Mouse (Mus musculus): ENCODE results near the gene Itgb1. TPM values are rescaled to one million over a fixed set of nuclear protein-coding genes. Genes with fewer than 3 reads are reported as not detected.

Itgb1 gene
- polyA plus RNA-seq, 1 experiment from 2014 or later: 85.4 TPM

DNA sequence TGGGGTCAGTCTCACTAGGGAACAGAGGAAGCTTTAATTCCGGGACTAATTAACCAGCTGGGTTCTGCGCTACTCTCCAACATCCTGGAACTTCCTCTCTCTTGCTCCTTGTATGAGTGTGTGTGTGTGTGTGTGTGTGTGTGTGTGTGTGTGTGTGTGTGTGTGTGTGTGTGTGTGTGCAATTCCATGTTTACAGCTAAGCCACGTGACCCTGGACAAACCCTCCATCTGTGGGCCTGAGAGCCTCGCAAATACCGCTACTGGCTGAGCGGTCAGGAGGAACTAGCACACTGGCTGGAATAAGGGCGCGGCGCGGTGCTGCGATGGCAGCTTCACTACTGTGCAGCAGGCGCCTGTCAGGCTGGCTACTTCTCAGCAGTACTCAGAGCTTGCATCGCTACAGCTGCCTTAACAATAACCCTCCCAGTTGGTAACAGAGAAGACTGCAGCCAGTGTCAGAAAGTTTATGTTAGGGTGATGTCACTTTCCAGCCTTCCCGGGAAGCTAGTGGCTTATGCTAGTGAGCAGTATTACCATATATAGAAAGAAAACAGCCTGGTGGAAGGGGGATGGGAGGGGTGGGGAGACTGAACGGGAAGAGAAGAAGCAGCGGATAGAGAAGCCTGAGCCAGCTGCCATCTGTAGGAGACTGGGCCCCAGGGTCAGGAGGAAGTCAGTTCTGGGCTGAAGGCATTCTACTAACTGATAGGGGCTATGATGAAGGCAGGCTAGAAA, 30.9 kb upstream of the Itgb1 start:
- Histone ChIP-seq H3K27ac (ENCODE audit: low read length) (peak overlapping the region; percentile 41; the same call in 1 of the 2 replicates), H3K4me1 (replicated peaks; ENCODE audit: control insufficient read depth, insufficient read depth, low read length) (peaks cover 6% of the 10 kb centered on the region), H3K4me2 (ENCODE audit: low read length) (peak overlapping the region; percentile 62), H3K36me3 (ENCODE audit: control insufficient read depth, insufficient read depth) (no peaks in the 10 kb centered on the region), H3K27me3 (replicated peaks; ENCODE audit: control insufficient read depth, insufficient read depth, low read length) (no peaks in the 10 kb centered on the region), H3K9me3 (ENCODE audit: control insufficient read depth, low read length) (0 out of 2 replicates have a peak, but pooled peaks cover 4% of the 10 kb centered on the region), H3K4me3 (replicated peaks; ENCODE audit: low read length) (peak overlapping the region; percentile 34), H3K9ac (replicated peaks; ENCODE audit: low read depth, low read length) (peak overlapping the region; percentile 46)
- peak; percentile 81 for ATAC-seq
- WGBS: 2% methylated on average over 16 of the region's 16 CpGs

DNA sequence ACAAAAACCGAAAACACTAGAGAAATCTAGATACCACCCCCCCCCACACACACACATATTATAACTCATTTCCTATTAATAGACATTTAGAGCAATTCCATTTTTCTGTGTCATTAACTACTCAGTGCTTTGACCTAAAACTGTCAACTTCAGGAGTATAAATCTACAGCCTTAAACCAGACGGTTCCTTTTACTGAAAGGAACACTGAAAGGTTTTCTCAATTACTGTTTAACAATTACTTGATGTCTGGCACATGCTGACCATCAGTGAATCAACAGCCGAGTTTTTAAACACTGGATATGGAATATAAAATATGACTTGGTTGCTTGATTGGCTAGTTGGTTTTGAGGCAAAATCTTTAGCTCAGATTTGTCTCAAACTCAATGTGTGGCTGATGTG, 23.3 kb upstream of the Itgb1 start:
- no peak overlapping the region for H3K27ac ChIP-seq (ENCODE audit: low read length)
- no peak overlapping the region for H3K4me2 ChIP-seq (ENCODE audit: low read length)
- 0 out of 2 replicates have a peak, but pooled peaks cover 4% of the 10 kb centered on the region for H3K9me3 ChIP-seq (ENCODE audit: control insufficient read depth, low read length)
- no peaks in the 10 kb centered on the region for H3K36me3 ChIP-seq (ENCODE audit: control insufficient read depth, insufficient read depth)
- H3K27me3 ChIP-seq (replicated peaks; ENCODE audit: control insufficient read depth, insufficient read depth, low read length): no peaks in the 10 kb centered on the region
- H3K9ac ChIP-seq (replicated peaks; ENCODE audit: low read depth, low read length): no peak overlapping the region
- WGBS: 68% methylated on average over 3 of the region's 3 CpGs
- ATAC-seq: no peak
- H3K4me3 ChIP-seq (replicated peaks; ENCODE audit: low read length): no peak overlapping the region
- no peaks in the 10 kb centered on the region for H3K4me1 ChIP-seq (replicated peaks; ENCODE audit: control insufficient read depth, insufficient read depth, low read length)

DNA sequence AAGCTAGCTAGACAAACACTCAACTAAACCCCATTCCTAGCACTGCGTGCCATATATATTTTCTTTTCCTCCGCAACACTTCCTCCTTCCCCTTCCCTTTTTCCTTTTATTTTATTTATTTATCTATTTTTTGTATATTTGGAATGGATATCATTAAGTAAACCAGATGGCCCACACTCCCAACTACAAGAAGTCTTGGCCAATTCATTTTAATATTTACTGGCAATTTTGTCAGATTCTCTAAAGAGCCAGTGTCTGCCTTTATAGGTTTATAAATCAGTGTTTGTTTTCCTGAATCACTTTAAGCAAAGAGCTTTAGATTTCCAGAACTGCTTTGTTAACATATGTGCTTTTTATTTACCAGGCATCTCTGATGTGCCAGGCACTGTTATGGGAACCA, 22.8 kb upstream of the Itgb1 start:
- Histone ChIP-seq H3K9me3 (ENCODE audit: control insufficient read depth, low read length) (0 out of 2 replicates have a peak, but pooled peaks cover 4% of the 10 kb centered on the region), H3K4me3 (replicated peaks; ENCODE audit: low read length) (no peak overlapping the region), H3K4me2 (ENCODE audit: low read length) (no peak overlapping the region), H3K36me3 (ENCODE audit: control insufficient read depth, insufficient read depth) (no peaks in the 10 kb centered on the region), H3K9ac (replicated peaks; ENCODE audit: low read depth, low read length) (no peak overlapping the region), H3K4me1 (replicated peaks; ENCODE audit: control insufficient read depth, insufficient read depth, low read length) (no peaks in the 10 kb centered on the region), H3K27ac (ENCODE audit: low read length) (no peak overlapping the region), H3K27me3 (replicated peaks; ENCODE audit: control insufficient read depth, insufficient read depth, low read length) (no peaks in the 10 kb centered on the region)
- WGBS: 93% methylated on average over 2 of the region's 2 CpGs
- no peak for ATAC-seq

- Histone ChIP-seq H3K4me3 (replicated peaks; ENCODE audit: low read length) (no peak overlapping the region), H3K4me2 (ENCODE audit: low read length) (no peak overlapping the region), H3K36me3 (ENCODE audit: control insufficient read depth, insufficient read depth) (no peaks in the 10 kb centered on the region), H3K9ac (replicated peaks; ENCODE audit: low read depth, low read length) (no peak overlapping the region), H3K27ac (ENCODE audit: low read length) (no peak overlapping the region), H3K27me3 (replicated peaks; ENCODE audit: control insufficient read depth, insufficient read depth, low read length) (no peaks in the 10 kb centered on the region), H3K4me1 (replicated peaks; ENCODE audit: control insufficient read depth, insufficient read depth, low read length) (no peaks in the 10 kb centered on the region), H3K9me3 (ENCODE audit: control insufficient read depth, low read length) (0 out of 2 replicates have a peak, but pooled peaks cover 2% of the 10 kb centered on the region)
- WGBS: 75% methylated on average over 2 of the region's 2 CpGs
- ATAC-seq: no peak
Measured at GRCm38 (mm10) chr8:128663106-128663505, 22.3 kb upstream of the Itgb1 start.

GRCm38 (mm10) chr8:128666576-128667263, 18.7 kb upstream of the Itgb1 start:
- H3K36me3 ChIP-seq (ENCODE audit: control insufficient read depth, insufficient read depth): no peaks in the 10 kb centered on the region
- no peak overlapping the region for H3K4me2 ChIP-seq (ENCODE audit: low read length)
- WGBS: 83% methylated on average over 4 of the region's 4 CpGs
- no peaks in the 10 kb centered on the region for H3K9me3 ChIP-seq (ENCODE audit: control insufficient read depth, low read length)
- H3K27ac ChIP-seq (ENCODE audit: low read length): no peak overlapping the region
- no peak overlapping the region for H3K4me3 ChIP-seq (replicated peaks; ENCODE audit: low read length)
- ATAC-seq: no peak
- no peaks in the 10 kb centered on the region for H3K27me3 ChIP-seq (replicated peaks; ENCODE audit: control insufficient read depth, insufficient read depth, low read length)
- no peaks in the 10 kb centered on the region for H3K4me1 ChIP-seq (replicated peaks; ENCODE audit: control insufficient read depth, insufficient read depth, low read length)
- H3K9ac ChIP-seq (replicated peaks; ENCODE audit: low read depth, low read length): no peak overlapping the region

DNA sequence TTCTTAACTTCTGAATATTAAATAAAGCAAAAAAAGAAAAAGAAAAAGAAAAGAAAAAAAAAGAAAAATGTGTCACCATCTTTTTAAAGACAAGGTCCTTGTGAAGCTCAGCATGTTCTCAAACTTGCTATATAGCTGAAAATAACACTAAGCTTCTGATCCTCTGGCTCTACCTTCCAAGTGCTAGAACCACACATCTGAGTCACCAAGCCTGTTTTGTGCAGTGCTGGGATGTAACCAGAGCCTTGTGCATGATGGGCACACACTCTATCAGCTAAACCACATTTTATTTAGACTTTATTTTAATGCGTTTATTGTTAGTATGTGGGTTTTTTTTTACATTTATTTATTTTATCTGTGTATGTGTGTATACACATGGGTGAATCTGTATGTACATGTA, 13.6 kb upstream of the Itgb1 start:
- 94% methylated on average over 1 of the region's 1 CpGs for WGBS
- H3K4me1 ChIP-seq (replicated peaks; ENCODE audit: control insufficient read depth, insufficient read depth, low read length): no peaks in the 10 kb centered on the region

DNA sequence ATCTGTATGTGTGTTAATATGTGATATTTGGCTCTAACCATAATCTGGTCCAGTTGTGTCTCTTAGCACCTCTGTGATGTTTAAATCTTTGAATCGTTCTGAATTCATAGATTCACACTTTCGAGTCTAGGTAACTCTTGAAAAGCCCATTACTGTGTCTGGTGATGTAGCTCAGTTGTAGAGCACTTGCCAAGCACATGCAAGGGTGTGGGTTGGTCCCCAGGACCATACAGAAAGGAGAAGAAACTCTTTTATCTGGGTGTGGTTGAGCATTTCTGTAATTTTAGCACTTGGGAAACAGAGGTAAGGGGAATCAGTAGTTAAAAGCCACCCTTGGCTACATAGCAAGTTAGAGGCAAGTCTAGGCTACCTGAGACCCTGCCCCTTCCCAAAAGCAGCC, 13.0 kb upstream of the Itgb1 start:
- no peak overlapping the region for H3K4me3 ChIP-seq (replicated peaks; ENCODE audit: low read length)
- H3K36me3 ChIP-seq (ENCODE audit: control insufficient read depth, insufficient read depth): no peaks in the 10 kb centered on the region
- H3K27ac ChIP-seq (ENCODE audit: low read length): no peak overlapping the region
- H3K9me3 ChIP-seq (ENCODE audit: control insufficient read depth, low read length): no peaks in the 10 kb centered on the region
- ATAC-seq: no peak
- no peaks in the 10 kb centered on the region for H3K27me3 ChIP-seq (replicated peaks; ENCODE audit: control insufficient read depth, insufficient read depth, low read length)
- no peak overlapping the region for H3K9ac ChIP-seq (replicated peaks; ENCODE audit: low read depth, low read length)
- no peak overlapping the region for H3K4me2 ChIP-seq (ENCODE audit: low read length)
- 94% methylated on average over 2 of the region's 2 CpGs for WGBS
- no peaks in the 10 kb centered on the region for H3K4me1 ChIP-seq (replicated peaks; ENCODE audit: control insufficient read depth, insufficient read depth, low read length)

More for the DNA sequence above, 13.6 kb upstream of the Itgb1 start:
- no peak overlapping the region for H3K27ac ChIP-seq (ENCODE audit: low read length)
- H3K9me3 ChIP-seq (ENCODE audit: control insufficient read depth, low read length): no peaks in the 10 kb centered on the region
- H3K9ac ChIP-seq (replicated peaks; ENCODE audit: low read depth, low read length): no peak overlapping the region
- H3K4me3 ChIP-seq (replicated peaks; ENCODE audit: low read length): no peak overlapping the region
- no peak for ATAC-seq
- H3K4me2 ChIP-seq (ENCODE audit: low read length): no peak overlapping the region
- no peaks in the 10 kb centered on the region for H3K27me3 ChIP-seq (replicated peaks; ENCODE audit: control insufficient read depth, insufficient read depth, low read length)
- H3K36me3 ChIP-seq (ENCODE audit: control insufficient read depth, insufficient read depth): no peaks in the 10 kb centered on the region

DNA sequence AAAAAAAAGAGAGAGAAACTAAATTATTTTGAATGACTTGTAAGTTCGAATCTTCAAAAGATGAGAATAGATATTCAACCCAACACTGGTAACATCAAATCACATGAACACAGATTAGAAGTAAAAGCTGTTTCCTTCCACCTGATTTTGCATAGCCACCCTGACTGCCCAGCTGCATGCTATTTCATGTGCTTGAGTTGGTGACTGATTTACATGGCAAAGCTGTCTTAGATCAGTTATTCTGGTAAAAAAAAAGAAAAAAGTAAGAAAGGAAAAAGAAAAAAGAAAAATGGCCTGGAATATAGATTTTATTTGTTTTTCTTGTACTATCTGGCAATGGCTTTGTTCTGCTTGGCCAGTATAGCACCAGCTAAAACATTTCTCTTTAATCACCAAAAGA, 12.5 kb upstream of the Itgb1 start:
- H3K27ac ChIP-seq (ENCODE audit: low read length): no peak overlapping the region
- WGBS: 82% methylated on average over 1 of the region's 1 CpGs
- H3K9ac ChIP-seq (replicated peaks; ENCODE audit: low read depth, low read length): no peak overlapping the region
- no peak overlapping the region for H3K4me3 ChIP-seq (replicated peaks; ENCODE audit: low read length)
- H3K27me3 ChIP-seq (replicated peaks; ENCODE audit: control insufficient read depth, insufficient read depth, low read length): no peaks in the 10 kb centered on the region
- no peaks in the 10 kb centered on the region for H3K36me3 ChIP-seq (ENCODE audit: control insufficient read depth, insufficient read depth)
- no peaks in the 10 kb centered on the region for H3K9me3 ChIP-seq (ENCODE audit: control insufficient read depth, low read length)
- H3K4me2 ChIP-seq (ENCODE audit: low read length): no peak overlapping the region
- no peak for ATAC-seq
- H3K4me1 ChIP-seq (replicated peaks; ENCODE audit: control insufficient read depth, insufficient read depth, low read length): no peaks in the 10 kb centered on the region

DNA sequence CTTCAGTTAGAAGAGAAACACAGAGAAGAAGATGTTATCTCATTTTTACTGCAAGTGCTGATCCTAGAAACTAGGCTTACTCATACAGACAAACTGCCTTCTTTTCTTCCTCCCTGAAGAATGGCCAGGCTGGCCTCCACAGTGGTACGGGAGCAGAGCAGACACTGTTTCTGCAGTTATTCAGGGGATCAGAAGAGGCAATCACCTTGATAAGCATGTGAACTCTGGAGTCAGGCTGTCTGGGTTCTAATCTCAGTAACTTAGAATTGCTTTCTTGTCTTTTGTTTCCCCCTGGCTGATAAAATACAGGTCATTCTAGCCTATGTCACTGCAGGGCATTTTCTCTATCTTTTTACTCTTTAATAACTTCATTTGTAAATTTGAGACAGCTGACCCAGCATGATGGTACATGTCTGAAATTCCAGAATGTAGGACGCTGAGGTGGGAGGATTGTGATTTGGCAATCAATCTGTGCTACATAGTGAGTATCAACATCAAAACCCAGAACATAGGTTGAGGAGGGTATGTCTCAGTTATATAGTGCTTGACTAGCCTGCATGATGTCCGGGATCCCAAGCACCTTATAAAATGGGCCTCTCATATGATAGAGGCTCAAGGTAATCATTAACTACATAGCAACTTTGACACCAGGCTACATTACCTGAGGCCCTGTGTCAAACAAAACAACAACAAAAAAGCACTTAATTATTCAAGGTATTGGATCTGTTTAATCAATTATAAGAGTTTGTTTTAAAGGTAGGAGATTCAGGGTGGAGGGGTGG, 9.4 kb upstream of the Itgb1 start:
- no peaks in the 10 kb centered on the region for H3K4me1 ChIP-seq (replicated peaks; ENCODE audit: control insufficient read depth, insufficient read depth, low read length)
- H3K36me3 ChIP-seq (ENCODE audit: control insufficient read depth, insufficient read depth): no peaks in the 10 kb centered on the region
- no peak overlapping the region for H3K9ac ChIP-seq (replicated peaks; ENCODE audit: low read depth, low read length)
- no peaks in the 10 kb centered on the region for H3K27me3 ChIP-seq (replicated peaks; ENCODE audit: control insufficient read depth, insufficient read depth, low read length)
- no peaks in the 10 kb centered on the region for H3K9me3 ChIP-seq (ENCODE audit: control insufficient read depth, low read length)
- no peak for ATAC-seq
- WGBS: 90% methylated on average over 3 of the region's 3 CpGs
- no peak overlapping the region for H3K4me3 ChIP-seq (replicated peaks; ENCODE audit: low read length)
- H3K27ac ChIP-seq (ENCODE audit: low read length): no peak overlapping the region
- H3K4me2 ChIP-seq (ENCODE audit: low read length): no peak overlapping the region

Measured in forebrain, embryonic 16.5 days (tissue).